Mouse (Mus musculus) liver, embryonic 12.5 days (tissue): ENCODE measurements around the gene Six3. TPM values are rescaled to one million over a fixed set of nuclear protein-coding genes. Genes with fewer than 3 reads are reported as not detected.

ENCODE experiments used
- ATAC-seq: fragments of 200-750 bp; cut with Nextera tagmentation; 2 replicates; pipeline ENCODE4 v1.8.0; 2017; ENCODE audit warnings: moderate number of reproducible peaks, mild to moderate bottlenecking, moderate library complexity
- H3K27ac ChIP-seq: fragments of 300-500 bp; sonication (generic); 2 replicates; pipeline ENCODE4 v1.5.1; 2016; ENCODE audit warnings: mild to moderate bottlenecking
- H3K27me3 ChIP-seq: fragments of 300-500 bp; sonication (generic); replicated peaks from 2 replicates; pipeline ENCODE4 v1.6.1; 2016; ENCODE audit warnings: mild to moderate bottlenecking, moderate library complexity
- H3K36me3 ChIP-seq: fragments of 300-500 bp; sonication (generic); 2 replicates; pipeline ENCODE4 v1.6.1; 2016; ENCODE audit warnings: mild to moderate bottlenecking, moderate library complexity
- H3K4me1 ChIP-seq: fragments of 300-500 bp; sonication (generic); 2 replicates; pipeline ENCODE4 v1.6.1; 2016
- H3K4me2 ChIP-seq: fragments of 300-500 bp; sonication (generic); 2 replicates; pipeline ENCODE4 v1.6.1; 2016; ENCODE audit warnings: mild to moderate bottlenecking, moderate library complexity
- H3K4me3 ChIP-seq: fragments of 300-500 bp; sonication (generic); 2 replicates; pipeline ENCODE4 v1.5.1; 2016; ENCODE audit warnings: mild to moderate bottlenecking, moderate library complexity
- H3K9ac ChIP-seq: fragments of 300-500 bp; sonication (generic); 2 replicates; pipeline ENCODE4 v1.6.1; 2016; ENCODE audit warnings: mild to moderate bottlenecking, moderate library complexity
- H3K9me3 ChIP-seq: fragments of 300-500 bp; sonication (generic); replicated peaks from 2 replicates; pipeline ENCODE4 v1.6.1; 2016; ENCODE audit warnings: mild to moderate bottlenecking, moderate library complexity
- WGBS: fragments of 180-500 bp; shearing (Covaris S2); methylation state at CpG from one replicate; pipeline ENCODE4 v1.1.7; 2016; ENCODE audit not compliant: insufficient replicate concordance; 5-methylcytosine and 5-hydroxymethylcytosine counted together
- polyA plus RNA-seq: library from polyadenylated mRNA; unstranded; fragments of >200 nt; fragmentation: Nextera tagmentation; extraction: Ambion mirVana; gene quantifications from 2 replicates; pipeline ENCODE4 v1.2.1, GENCODE M21; 2016

The Six3 gene
- polyA plus RNA-seq, 1 experiment from 2014 or later, result not detected

- WGBS, result 15% methylated on average over 11 of the region's 12 CpGs
- H3K4me1 ChIP-seq, result 0 out of 2 replicates have a peak, but pooled peaks cover 4% of the 10 kb centered on the region
- no peak overlapping the region for H3K27ac ChIP-seq
- H3K9me3 ChIP-seq, result no peaks in the 10 kb centered on the region
- no peak for ATAC-seq
- no peak overlapping the region for H3K4me2 ChIP-seq
- no peak overlapping the region for H3K4me3 ChIP-seq
- H3K9ac ChIP-seq, result no peak overlapping the region
- no peaks in the 10 kb centered on the region for H3K36me3 ChIP-seq
- H3K27me3 ChIP-seq, result peaks cover 100% of the 10 kb centered on the region
Measured at GRCm38 (mm10) chr17:85622493-85623157, 9.2 kb downstream of the Six3 start.

DNA sequence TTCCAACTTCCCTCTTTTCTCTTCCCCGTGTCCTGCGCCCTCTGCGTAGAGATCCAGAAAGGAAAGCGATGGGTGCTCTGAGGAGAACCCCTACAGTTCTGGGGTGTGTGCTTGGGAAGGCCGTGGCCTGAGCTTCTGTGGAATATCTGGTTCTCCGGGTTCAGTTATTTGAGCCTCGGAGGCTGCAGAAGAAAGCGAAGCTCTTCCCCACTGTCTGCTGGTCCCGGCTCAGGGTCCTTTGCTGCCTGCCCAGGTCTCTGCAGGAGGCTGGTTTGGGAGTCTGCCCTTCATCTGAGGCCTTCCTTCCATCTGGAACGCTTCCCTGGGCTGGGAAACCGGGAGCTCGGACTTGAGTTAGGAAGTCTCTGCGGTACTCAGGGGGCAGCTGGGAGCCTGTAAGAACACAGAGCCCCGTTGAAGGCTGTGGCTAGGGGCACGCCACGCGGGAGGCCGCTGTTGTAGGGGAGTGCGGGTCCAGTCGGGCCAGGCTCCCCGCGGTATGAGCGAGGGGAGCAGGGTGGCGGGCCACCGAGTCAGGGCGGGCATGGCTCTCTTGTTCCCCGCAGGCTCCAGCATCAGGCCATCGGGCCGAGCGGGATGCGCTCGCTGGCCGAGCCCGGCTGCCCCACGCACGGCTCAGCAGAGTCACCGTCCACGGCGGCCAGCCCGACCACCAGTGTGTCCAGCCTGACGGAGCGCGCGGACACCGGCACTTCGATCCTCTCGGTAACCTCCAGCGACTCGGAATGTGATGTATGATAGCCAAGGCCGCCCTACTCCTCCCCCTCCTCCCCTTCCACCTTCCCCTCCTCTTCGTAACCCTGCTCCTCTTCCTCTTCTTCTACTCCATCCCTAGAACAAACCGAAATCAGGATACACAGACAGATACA lies 10.0 kb downstream of the Six3 start:
- Histone ChIP-seq H3K4me1 (0 out of 2 replicates have a peak, but pooled peaks cover 2% of the 10 kb centered on the region), H3K27me3 (peaks cover 100% of the 10 kb centered on the region), H3K4me3 (no peak overlapping the region), H3K4me2 (no peak overlapping the region), H3K9me3 (no peaks in the 10 kb centered on the region), H3K9ac (no peak overlapping the region), H3K27ac (no peak overlapping the region), H3K36me3 (no peaks in the 10 kb centered on the region)
- 3% methylated on average over 52 of the region's 52 CpGs for WGBS
- ATAC-seq, result no peak

- Histone ChIP-seq H3K36me3 (no peaks in the 10 kb centered on the region), H3K9ac (no peak overlapping the region), H3K4me3 (no peak overlapping the region), H3K27me3 (peaks cover 100% of the 10 kb centered on the region), H3K4me2 (no peak overlapping the region), H3K4me1 (no peaks in the 10 kb centered on the region), H3K9me3 (no peaks in the 10 kb centered on the region), H3K27ac (no peak overlapping the region)
- WGBS, result 3% methylated on average over 13 of the region's 13 CpGs
- no peak for ATAC-seq
Measured at GRCm38 (mm10) chr17:85624051-85624420, 10.6 kb downstream of the Six3 start.

GRCm38 (mm10) chr17:85624981-85625940 lies 11.9 kb downstream of the Six3 start:
- no peak overlapping the region for H3K4me3 ChIP-seq
- no peak overlapping the region for H3K9ac ChIP-seq
- ATAC-seq, result no peak
- H3K27me3 ChIP-seq, result peaks cover 100% of the 10 kb centered on the region
- H3K4me1 ChIP-seq, result no peaks in the 10 kb centered on the region
- 3% methylated on average over 26 of the region's 26 CpGs for WGBS
- no peak overlapping the region for H3K4me2 ChIP-seq
- H3K9me3 ChIP-seq, result no peaks in the 10 kb centered on the region
- H3K36me3 ChIP-seq, result no peaks in the 10 kb centered on the region
- H3K27ac ChIP-seq, result no peak overlapping the region

- H3K9ac ChIP-seq, result no peak overlapping the region
- no peak overlapping the region for H3K27ac ChIP-seq
- H3K27me3 ChIP-seq, result peaks cover 100% of the 10 kb centered on the region
- no peak overlapping the region for H3K4me2 ChIP-seq
- H3K4me1 ChIP-seq, result no peaks in the 10 kb centered on the region
- no peak overlapping the region for H3K4me3 ChIP-seq
- no peaks in the 10 kb centered on the region for H3K36me3 ChIP-seq
- no peak for ATAC-seq
- no peaks in the 10 kb centered on the region for H3K9me3 ChIP-seq
- 9% methylated on average over 14 of the region's 14 CpGs for WGBS
Measured at GRCm38 (mm10) chr17:85626091-85626860, 12.9 kb downstream of the Six3 start.

- Histone ChIP-seq H3K27ac (no peak overlapping the region), H3K27me3 (peaks cover 100% of the 10 kb centered on the region), H3K36me3 (no peaks in the 10 kb centered on the region), H3K4me1 (no peaks in the 10 kb centered on the region), H3K9ac (no peak overlapping the region), H3K9me3 (no peaks in the 10 kb centered on the region), H3K4me2 (no peak overlapping the region), H3K4me3 (no peak overlapping the region)
- WGBS, result 33% methylated on average over 5 of the region's 5 CpGs
- no peak for ATAC-seq
Measured at GRCm38 (mm10) chr17:85627751-85628150, 14.3 kb downstream of the Six3 start.

DNA sequence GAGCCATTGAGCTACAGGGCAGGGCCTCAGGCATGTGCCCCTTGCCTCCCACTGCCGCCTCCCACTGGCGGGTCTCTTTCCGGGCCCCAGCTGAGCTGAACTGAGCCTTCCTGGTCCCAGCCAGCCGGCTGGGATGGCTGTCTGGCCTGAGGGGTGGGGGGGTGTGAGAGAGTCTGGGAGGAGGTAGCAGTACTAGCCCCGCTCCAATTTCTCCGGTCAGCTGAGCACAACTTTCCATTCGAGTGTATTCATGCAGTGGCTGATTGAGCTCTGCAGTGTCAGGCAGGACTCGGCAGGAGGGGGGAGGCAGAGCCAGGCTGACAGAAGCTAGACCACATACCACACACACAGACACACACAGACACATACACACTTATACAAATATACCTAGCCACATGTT lies 15.4 kb downstream of the Six3 start:
- Histone ChIP-seq H3K9ac (no peak overlapping the region), H3K4me3 (no peak overlapping the region), H3K27me3 (peaks cover 98% of the 10 kb centered on the region), H3K27ac (no peak overlapping the region), H3K36me3 (no peaks in the 10 kb centered on the region), H3K4me1 (no peaks in the 10 kb centered on the region), H3K9me3 (no peaks in the 10 kb centered on the region), H3K4me2 (no peak overlapping the region)
- WGBS, result 30% methylated on average over 7 of the region's 8 CpGs
- ATAC-seq, result no peak

- no peaks in the 10 kb centered on the region for H3K36me3 ChIP-seq
- 56% methylated on average over 1 of the region's 1 CpGs for WGBS
- no peak overlapping the region for H3K27ac ChIP-seq
- H3K9ac ChIP-seq, result no peak overlapping the region
- no peak overlapping the region for H3K4me3 ChIP-seq
- no peak overlapping the region for H3K4me2 ChIP-seq
- no peak for ATAC-seq
- no peaks in the 10 kb centered on the region for H3K4me1 ChIP-seq
- peaks cover 98% of the 10 kb centered on the region for H3K27me3 ChIP-seq
- no peaks in the 10 kb centered on the region for H3K9me3 ChIP-seq
Measured at GRCm38 (mm10) chr17:85629396-85629795, 16.0 kb downstream of the Six3 start.

DNA sequence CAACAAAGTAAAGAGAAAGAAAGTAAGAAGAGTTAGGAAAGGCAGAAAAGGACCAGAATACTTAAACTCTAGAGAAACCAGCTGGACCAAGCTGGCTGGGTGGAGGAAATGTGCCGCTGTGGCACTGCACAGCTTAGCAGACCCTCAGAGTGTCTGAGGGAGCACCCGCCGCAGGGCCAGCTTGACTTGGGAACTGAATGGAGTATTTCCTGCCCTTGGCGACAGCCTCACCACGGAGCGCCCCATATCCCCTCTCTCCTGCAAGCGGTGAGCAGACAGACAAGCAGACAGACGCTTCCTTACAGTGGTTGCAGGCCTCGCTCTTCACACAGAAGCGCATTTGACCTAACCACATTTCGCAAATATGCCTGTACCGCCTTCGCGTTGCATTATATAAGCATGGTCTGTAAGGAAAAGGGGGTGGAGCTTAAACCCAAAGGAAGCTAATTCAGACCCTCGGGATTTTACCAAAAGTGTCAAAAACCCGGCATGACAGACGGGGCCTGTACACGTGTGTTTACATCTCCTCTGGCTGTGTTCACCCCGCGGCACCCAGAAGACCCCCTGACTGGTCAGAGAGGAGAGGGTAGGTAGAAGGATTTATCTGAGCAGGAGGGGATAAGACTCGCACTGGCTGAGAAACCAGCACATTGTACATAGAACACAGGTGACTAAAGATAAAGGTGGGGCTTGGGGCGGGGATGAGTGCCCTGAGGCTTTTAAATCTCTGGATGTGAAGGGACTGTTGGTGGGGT lies 17.1 kb downstream of the Six3 start:
- Histone ChIP-seq H3K4me2 (no peak overlapping the region), H3K9me3 (no peaks in the 10 kb centered on the region), H3K4me1 (no peaks in the 10 kb centered on the region), H3K27ac (no peak overlapping the region), H3K36me3 (no peaks in the 10 kb centered on the region), H3K9ac (no peak overlapping the region), H3K4me3 (no peak overlapping the region), H3K27me3 (peaks cover 90% of the 10 kb centered on the region)
- no peak for ATAC-seq
- WGBS, result 36% methylated on average over 22 of the region's 22 CpGs

DNA sequence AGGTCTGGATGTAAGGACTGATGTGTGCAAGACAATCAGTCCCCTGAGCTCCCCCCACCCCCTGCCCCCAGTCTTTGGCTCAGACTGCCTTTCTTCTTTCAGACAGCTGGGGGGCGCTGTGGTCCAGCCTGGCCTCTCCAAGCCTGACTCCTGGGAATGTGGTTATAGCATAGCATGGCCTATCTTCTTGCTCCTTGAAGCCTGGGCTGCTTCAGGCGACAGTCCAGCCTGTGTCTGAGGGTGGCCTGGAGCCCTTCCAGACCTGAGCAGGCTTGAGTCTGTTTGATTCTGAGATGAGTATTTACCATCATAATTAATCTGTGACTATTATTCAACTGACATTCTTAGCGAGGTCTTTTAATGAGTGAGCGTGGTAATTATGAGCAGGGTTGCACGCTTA lies 17.7 kb downstream of the Six3 start:
- ATAC-seq, result no peak
- Histone ChIP-seq H3K4me3 (no peak overlapping the region), H3K9me3 (no peaks in the 10 kb centered on the region)

DNA sequence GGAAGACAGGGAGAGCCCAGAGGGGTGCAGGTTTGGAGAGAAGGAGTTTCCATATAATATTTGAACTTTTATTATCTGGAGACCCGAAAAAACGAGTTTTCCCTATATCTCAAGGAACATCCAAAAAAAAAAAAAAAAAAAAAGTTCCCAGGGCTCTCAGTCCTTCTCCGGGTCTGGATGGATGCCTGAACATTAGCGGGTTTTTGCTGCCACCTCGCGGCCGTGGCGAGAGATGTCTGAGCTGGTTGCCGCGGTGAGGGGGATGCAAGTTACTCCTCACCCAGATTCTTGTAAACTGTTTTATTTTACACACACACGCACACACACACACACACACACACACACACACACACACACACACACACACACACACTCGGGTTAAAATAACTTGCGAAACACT lies 20.2 kb downstream of the Six3 start:
- Histone ChIP-seq H3K9ac (no peak overlapping the region), H3K4me1 (no peaks in the 10 kb centered on the region), H3K9me3 (no peaks in the 10 kb centered on the region), H3K4me2 (no peak overlapping the region), H3K27ac (no peak overlapping the region), H3K27me3 (peaks cover 76% of the 10 kb centered on the region), H3K36me3 (no peaks in the 10 kb centered on the region), H3K4me3 (no peak overlapping the region)
- ATAC-seq, result no peak
- WGBS, result 2% methylated on average over 13 of the region's 13 CpGs

More for the DNA sequence above, 17.7 kb downstream of the Six3 start:
- Histone ChIP-seq H3K9ac (no peak overlapping the region), H3K4me2 (no peak overlapping the region), H3K4me1 (no peaks in the 10 kb centered on the region), H3K27ac (no peak overlapping the region), H3K27me3 (peaks cover 84% of the 10 kb centered on the region), H3K36me3 (no peaks in the 10 kb centered on the region)
- WGBS, result 38% methylated on average over 5 of the region's 5 CpGs
